Mouse (Mus musculus): Measurements from ENCODE around the gene Hpca. TPM values are rescaled to one million over a fixed set of nuclear protein-coding genes. Genes with fewer than 3 reads are reported as not detected.

The Hpca gene
- polyA plus RNA-seq, 1 experiment from 2014 or later: 1.1 TPM

DNA sequence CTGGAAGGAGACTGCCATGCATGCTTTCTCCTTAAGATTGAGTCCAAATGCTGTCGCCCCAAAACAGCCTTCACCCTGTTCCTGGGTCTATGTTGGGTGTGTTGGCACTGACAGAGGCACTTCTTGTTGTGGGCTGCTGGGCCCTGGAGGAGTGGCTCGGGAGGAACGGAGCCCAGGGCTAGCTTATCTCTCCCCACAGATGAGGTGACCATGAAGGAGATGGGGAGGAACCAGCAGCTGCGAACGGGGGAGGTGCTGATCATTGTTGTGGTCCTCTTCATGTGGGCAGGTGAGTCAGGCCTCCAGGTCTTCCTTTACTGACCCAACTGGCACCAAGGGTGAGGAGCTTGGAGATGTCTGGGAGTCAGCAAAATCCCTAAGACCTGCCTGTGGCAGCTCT is 17.8 kb upstream of the Hpca start:
- Histone ChIP-seq H3K4me3 (ENCODE audit: low read depth, low read length) (no peak overlapping the region), H3K36me3 (ENCODE audit: control insufficient read depth, insufficient read depth, low read length) (no peaks in the 10 kb centered on the region), H3K9me3 (ENCODE audit: control insufficient read depth, low read depth, low read length) (no peaks in the 10 kb centered on the region), H3K4me2 (replicated peaks; ENCODE audit: low read depth, low read length) (no peak overlapping the region), H3K27ac (ENCODE audit: low read length) (no peak overlapping the region), H3K9ac (replicated peaks; ENCODE audit: low read depth, low read length) (no peak overlapping the region), H3K4me1 (ENCODE audit: control insufficient read depth, insufficient read depth, low read length) (0 out of 2 replicates have a peak, but pooled peaks cover 8% of the 10 kb centered on the region), H3K27me3 (ENCODE audit: control insufficient read depth, insufficient read depth, low read length) (peaks cover 5% of the 10 kb centered on the region; the same call in 1 of the 2 replicates)
- WGBS: 85% methylated on average over 5 of the region's 5 CpGs
- peak; percentile 12; the same call in 1 of the 2 replicates for ATAC-seq (ENCODE audit: insufficient number of reproducible peaks, insufficient read depth, low FRiP score, low read depth)

DNA sequence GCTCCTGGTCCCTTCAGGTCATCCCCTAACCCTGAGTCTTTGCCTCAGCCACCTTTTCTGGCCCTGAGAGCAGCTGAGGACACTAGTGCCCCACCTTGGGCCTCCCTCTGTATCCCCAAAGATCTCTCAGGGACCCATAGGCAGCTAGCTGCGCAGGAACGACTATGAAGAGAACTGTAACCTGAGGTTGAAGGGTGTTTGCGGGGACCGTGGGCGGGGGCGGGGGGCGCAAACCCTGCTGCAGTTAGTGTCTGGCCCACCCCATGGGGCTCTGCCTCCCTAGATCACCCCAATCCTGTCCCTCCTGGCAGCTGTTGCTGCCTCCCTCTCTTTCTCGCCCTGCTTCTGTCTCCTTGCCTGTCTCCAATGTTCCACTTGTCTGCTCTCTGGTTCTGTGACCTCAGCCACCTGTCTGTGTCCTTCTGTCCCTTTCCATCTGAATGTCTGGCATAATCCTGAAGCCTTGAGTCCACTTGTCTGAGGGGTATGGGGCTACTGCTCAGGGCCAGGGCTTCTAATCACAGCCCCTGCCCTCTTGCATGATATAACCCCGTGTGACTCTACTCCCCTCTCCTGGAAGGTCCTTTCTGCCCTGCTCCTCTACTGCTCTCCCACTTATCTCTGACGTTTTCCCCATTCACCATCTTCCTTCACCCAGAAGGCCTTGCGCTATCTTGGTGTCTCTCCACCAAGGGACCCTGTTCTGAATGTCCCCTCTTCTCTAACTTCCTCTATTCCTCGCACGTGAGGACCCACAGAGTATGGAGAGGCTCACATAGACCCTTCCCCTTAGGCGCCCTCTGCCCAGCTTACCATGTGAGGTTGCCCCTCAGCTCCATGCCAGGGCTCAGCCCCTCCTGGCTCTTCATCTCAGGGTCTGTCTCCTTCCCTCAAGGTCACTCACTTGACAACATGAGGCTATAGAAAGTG is 15.8 kb upstream of the Hpca start:
- Histone ChIP-seq H3K36me3 (ENCODE audit: control insufficient read depth, insufficient read depth, low read length) (no peaks in the 10 kb centered on the region), H3K27me3 (ENCODE audit: control insufficient read depth, insufficient read depth, low read length) (peaks cover 5% of the 10 kb centered on the region; the same call in 1 of the 2 replicates), H3K9me3 (ENCODE audit: control insufficient read depth, low read depth, low read length) (no peaks in the 10 kb centered on the region), H3K4me3 (ENCODE audit: low read depth, low read length) (peak overlapping the region; percentile 43), H3K9ac (replicated peaks; ENCODE audit: low read depth, low read length) (peak overlapping the region; percentile 55; the same call in 1 of the 2 replicates), H3K4me2 (replicated peaks; ENCODE audit: low read depth, low read length) (peak overlapping the region; percentile 90), H3K27ac (ENCODE audit: low read length) (no peak overlapping the region), H3K4me1 (ENCODE audit: control insufficient read depth, insufficient read depth, low read length) (0 out of 2 replicates have a peak, but pooled peaks cover 4% of the 10 kb centered on the region)
- 56% methylated on average over 14 of the region's 14 CpGs for WGBS
- no peak for ATAC-seq (ENCODE audit: insufficient number of reproducible peaks, insufficient read depth, low FRiP score, low read depth)

DNA sequence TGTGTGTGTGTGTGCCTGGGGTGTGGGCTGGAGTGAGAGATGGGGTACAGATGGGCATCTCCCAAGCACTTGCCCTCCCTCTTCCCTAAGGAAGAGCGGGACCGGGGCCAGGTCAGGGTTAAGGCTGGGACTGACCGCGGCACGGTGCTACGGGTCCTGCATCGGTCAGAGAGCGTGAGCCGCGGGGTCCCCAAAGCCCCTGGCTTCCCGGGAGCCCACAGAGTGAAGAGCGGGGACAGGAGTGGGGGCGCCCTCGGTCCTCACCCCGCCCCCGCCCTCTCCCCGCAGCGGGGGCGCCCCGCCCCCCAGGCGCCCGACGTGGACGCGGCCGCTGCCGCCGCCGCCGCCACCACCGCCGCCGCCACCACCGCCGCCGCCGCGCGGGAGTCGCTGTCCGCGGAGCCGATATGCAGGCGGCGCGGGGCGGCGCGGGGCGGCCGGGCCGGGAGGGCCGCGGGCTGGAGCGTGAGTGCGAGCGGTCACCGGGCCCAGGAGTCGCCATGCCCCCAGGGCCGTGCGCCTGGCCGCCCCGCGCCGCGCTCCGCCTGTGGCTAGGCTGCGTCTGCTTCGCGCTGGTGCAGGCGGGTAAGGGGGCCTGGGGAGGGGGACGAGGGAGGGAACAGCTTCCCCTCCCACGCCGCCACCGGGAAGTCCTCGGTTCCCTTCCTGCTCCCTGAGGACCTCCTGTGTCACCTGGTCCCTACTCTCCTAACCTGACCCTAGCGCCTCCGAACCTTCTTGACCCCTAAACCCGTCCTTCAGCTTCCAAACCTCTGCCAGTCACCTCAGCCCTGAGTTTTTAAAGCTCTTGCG is 14.9 kb upstream of the Hpca start, which contains the start of gene Fndc5:
Fndc5 (plus strand) TSS at position 421 of the 813 bp plus-strand sequence.
- Histone ChIP-seq H3K27ac (ENCODE audit: low read length) (no peak within 1 kb of the TSS), H3K27me3 (ENCODE audit: control insufficient read depth, insufficient read depth, low read length) (peaks cover 5% of the 10 kb centered on the region; the same call in 1 of the 2 replicates), H3K36me3 (ENCODE audit: control insufficient read depth, insufficient read depth, low read length) (no peaks in the 10 kb centered on the region), H3K4me1 (ENCODE audit: control insufficient read depth, insufficient read depth, low read length) (0 out of 2 replicates have a peak, but pooled peaks cover 4% of the 10 kb centered on the region), H3K4me2 (replicated peaks; ENCODE audit: low read depth, low read length) (peak within 1 kb of the TSS; percentile 90), H3K4me3 (ENCODE audit: low read depth, low read length) (peak within 1 kb of the TSS; percentile 43), H3K9me3 (ENCODE audit: control insufficient read depth, low read depth, low read length) (no peaks in the 10 kb centered on the region), H3K9ac (replicated peaks; ENCODE audit: low read depth, low read length) (peak within 1 kb of the TSS; percentile 55; the same call in 1 of the 2 replicates)
- no peak for ATAC-seq (ENCODE audit: insufficient number of reproducible peaks, insufficient read depth, low FRiP score, low read depth)
- under 1% methylated on average over 48 of the region's 80 CpGs for WGBS

DNA sequence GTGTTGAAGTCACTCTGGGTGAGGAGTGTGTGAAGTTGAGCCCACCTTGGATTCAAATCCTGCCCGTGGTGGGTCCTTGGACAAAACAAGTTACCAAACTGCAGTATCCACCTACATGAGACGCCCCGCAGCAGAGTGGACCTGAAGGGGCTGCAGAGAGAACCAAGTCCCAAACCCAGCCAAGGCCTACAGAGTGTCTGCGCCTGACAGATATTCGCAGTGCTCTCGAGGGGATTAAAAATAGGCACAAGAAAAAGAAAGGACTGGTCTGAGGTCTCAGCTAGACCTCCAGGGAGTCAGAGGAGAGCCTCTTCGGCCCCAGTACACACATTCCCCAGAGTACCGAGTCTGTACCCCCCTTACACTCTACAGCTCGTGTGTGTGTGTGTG is 14.3 kb upstream of the Hpca start:
- H3K36me3 ChIP-seq (ENCODE audit: control insufficient read depth, insufficient read depth, low read length): no peaks in the 10 kb centered on the region
- no peak for ATAC-seq (ENCODE audit: insufficient number of reproducible peaks, insufficient read depth, low FRiP score, low read depth)
- WGBS: 40% methylated on average over 9 of the region's 9 CpGs

DNA sequence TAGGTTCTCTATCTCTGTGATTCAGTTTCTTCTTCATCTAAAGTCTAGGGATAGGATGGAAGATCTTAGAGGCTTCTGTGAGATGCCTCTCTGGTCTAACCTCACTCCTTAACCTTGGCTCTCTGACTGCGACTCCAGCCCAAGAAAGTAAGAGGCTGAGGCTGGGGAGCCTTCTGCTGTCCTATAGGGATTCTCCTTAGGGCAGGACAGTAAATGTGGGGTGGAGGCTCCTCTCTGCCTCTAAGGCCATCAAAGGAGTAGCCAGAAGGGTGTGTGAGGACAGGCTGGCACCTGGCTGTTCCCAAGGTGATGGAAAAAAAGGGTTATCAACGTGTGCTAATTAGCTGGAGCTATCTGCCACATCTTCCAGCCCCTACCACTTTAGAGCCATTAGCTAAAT is 13.8 kb upstream of the Hpca start:
- no peak for ATAC-seq (ENCODE audit: insufficient number of reproducible peaks, insufficient read depth, low FRiP score, low read depth)
- Histone ChIP-seq H3K4me3 (ENCODE audit: low read depth, low read length) (no peak overlapping the region), H3K9ac (replicated peaks; ENCODE audit: low read depth, low read length) (no peak overlapping the region), H3K27ac (ENCODE audit: low read length) (no peak overlapping the region), H3K36me3 (ENCODE audit: control insufficient read depth, insufficient read depth, low read length) (no peaks in the 10 kb centered on the region), H3K4me1 (ENCODE audit: control insufficient read depth, insufficient read depth, low read length) (0 out of 2 replicates have a peak, but pooled peaks cover 4% of the 10 kb centered on the region), H3K27me3 (ENCODE audit: control insufficient read depth, insufficient read depth, low read length) (peaks cover 5% of the 10 kb centered on the region; the same call in 1 of the 2 replicates), H3K9me3 (ENCODE audit: control insufficient read depth, low read depth, low read length) (no peaks in the 10 kb centered on the region), H3K4me2 (replicated peaks; ENCODE audit: low read depth, low read length) (no peak overlapping the region)
- WGBS: 55% methylated on average over 2 of the region's 2 CpGs

More for the DNA sequence above, 14.3 kb upstream of the Hpca start:
- Histone ChIP-seq H3K27ac (ENCODE audit: low read length) (no peak overlapping the region), H3K4me2 (replicated peaks; ENCODE audit: low read depth, low read length) (peak overlapping the region; percentile 90), H3K27me3 (ENCODE audit: control insufficient read depth, insufficient read depth, low read length) (peaks cover 5% of the 10 kb centered on the region; the same call in 1 of the 2 replicates), H3K9ac (replicated peaks; ENCODE audit: low read depth, low read length) (no peak overlapping the region), H3K9me3 (ENCODE audit: control insufficient read depth, low read depth, low read length) (no peaks in the 10 kb centered on the region), H3K4me1 (ENCODE audit: control insufficient read depth, insufficient read depth, low read length) (0 out of 2 replicates have a peak, but pooled peaks cover 4% of the 10 kb centered on the region), H3K4me3 (ENCODE audit: low read depth, low read length) (peak overlapping the region; percentile 43)

DNA sequence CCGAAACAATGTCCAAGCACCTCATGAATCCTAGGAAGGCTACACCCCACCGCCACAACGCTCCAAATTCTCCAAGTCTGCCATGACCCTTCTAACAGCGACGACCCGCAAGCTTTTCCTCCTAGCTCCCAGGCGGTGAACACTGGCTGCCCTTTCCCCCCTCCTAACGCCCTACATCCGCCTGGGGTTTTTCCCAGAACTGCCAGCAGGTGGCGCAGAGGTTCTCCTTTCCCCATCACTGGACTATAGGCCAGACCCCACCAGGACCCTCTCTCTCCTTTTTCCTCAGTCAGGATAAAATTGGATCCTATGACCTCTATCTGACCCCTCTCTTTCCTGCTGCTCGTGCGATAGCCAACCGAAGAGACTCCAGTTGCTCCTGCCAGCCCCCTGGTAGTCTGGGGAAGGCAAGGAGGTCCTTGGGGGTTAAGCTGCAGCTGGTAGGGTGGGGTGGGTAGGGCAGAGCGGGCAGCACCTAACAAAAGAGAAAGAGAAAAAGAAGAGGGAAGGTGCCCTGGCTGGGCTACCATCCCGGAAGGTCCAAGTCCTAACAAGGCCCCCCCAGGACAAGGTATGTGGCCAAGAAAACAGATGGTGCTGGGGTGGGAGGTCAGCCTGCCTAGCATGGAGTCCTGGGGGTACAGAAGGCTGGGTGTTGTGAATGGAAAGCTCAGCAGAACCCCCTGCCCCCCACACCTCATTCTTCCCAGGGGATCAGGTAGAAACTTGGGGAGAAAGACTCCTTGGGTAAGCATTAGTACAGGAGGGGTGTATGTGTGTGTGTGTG is 13.2 kb upstream of the Hpca start:
- H3K9me3 ChIP-seq (ENCODE audit: control insufficient read depth, low read depth, low read length): no peaks in the 10 kb centered on the region
- no peak overlapping the region for H3K9ac ChIP-seq (replicated peaks; ENCODE audit: low read depth, low read length)
- no peak overlapping the region for H3K27ac ChIP-seq (ENCODE audit: low read length)
- peak overlapping the region; percentile 28 for H3K4me2 ChIP-seq (replicated peaks; ENCODE audit: low read depth, low read length)
- H3K27me3 ChIP-seq (ENCODE audit: control insufficient read depth, insufficient read depth, low read length): peaks cover 5% of the 10 kb centered on the region; the same call in 1 of the 2 replicates
- H3K4me3 ChIP-seq (ENCODE audit: low read depth, low read length): no peak overlapping the region
- WGBS: 9% methylated on average over 15 of the region's 15 CpGs
- H3K4me1 ChIP-seq (ENCODE audit: control insufficient read depth, insufficient read depth, low read length): peaks cover 9% of the 10 kb centered on the region; the same call in 1 of the 2 replicates
- no peaks in the 10 kb centered on the region for H3K36me3 ChIP-seq (ENCODE audit: control insufficient read depth, insufficient read depth, low read length)
- ATAC-seq (ENCODE audit: insufficient number of reproducible peaks, insufficient read depth, low FRiP score, low read depth): 0 out of 2 replicates have a peak, but pooled peaks have one; percentile 25

DNA sequence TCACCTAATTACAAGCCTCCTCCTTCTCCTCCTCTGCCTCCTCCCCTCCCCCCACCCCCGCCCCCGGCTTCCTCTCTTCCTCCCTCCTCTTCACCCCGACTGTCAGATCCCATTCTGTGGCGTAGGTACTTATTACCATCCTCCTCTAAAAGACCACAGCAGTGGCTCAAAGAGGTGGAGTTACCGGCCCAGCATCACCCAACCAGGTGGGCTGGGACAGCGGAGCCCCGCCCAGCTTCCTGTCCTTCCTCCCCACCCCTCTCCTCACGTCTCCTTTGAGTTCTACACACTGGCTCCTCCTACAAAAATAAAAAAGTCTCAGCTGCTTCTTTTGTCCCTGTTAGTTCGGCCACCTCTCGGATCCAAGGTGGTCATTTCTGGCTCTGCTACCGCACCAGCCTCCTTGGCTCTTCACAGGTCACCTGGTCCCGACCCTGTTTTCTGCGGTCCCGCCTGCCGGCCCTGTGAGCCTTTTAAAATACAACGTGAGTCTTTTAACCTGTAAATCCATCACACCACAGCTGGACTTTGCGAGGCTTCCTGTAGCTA is 9.0 kb upstream of the Hpca start:
- peak; percentile 74 for ATAC-seq (ENCODE audit: insufficient number of reproducible peaks, insufficient read depth, low FRiP score, low read depth)
- Histone ChIP-seq H3K9ac (replicated peaks; ENCODE audit: low read depth, low read length) (no peak overlapping the region), H3K9me3 (ENCODE audit: control insufficient read depth, low read depth, low read length) (no peaks in the 10 kb centered on the region), H3K4me1 (ENCODE audit: control insufficient read depth, insufficient read depth, low read length) (peaks cover 10% of the 10 kb centered on the region; the same call in 1 of the 2 replicates), H3K27me3 (ENCODE audit: control insufficient read depth, insufficient read depth, low read length) (0 out of 2 replicates have a peak, but pooled peaks cover 2% of the 10 kb centered on the region), H3K4me2 (replicated peaks; ENCODE audit: low read depth, low read length) (peak overlapping the region; percentile 48), H3K4me3 (ENCODE audit: low read depth, low read length) (peak overlapping the region; percentile 25), H3K36me3 (ENCODE audit: control insufficient read depth, insufficient read depth, low read length) (no peaks in the 10 kb centered on the region), H3K27ac (ENCODE audit: low read length) (peak overlapping the region; percentile 15; the same call in 1 of the 2 replicates)
- 2% methylated on average over 17 of the region's 17 CpGs for WGBS

Data from stomach, embryonic 14.5 days (tissue).